Mouse (Mus musculus) bone marrow macrophage, adult 2 months (primary cell): ENCODE data around the gene Cdrt4.

Experiments
- CTCF ChIP-seq: IDR thresholded peaks from 2 replicates; pipeline ENCODE4 v1.5.1; 2012; ENCODE audit warnings: low read depth, mild to moderate bottlenecking, low read length, moderate library complexity
- POLR2A ChIP-seq: IDR thresholded peaks from 2 replicates; pipeline ENCODE4 v1.6.1; 2012; ENCODE audit warnings: mild to moderate bottlenecking, low read depth, low read length, borderline replicate concordance

- TF ChIP-seq POLR2A (no peak), CTCF (no peak)
Observed at GRCm38 (mm10) chr11:63025476-63025875, 74.5 kb downstream of the Cdrt4 start.
